Mouse (Mus musculus) heart, postnatal 0 days (tissue): Measurements from ENCODE around the gene Ercc1.

Experiments used
- CTCF ChIP-seq: IDR thresholded peaks from 2 replicates; pipeline ENCODE4 v1.5.1; 2016; ENCODE audit warnings: antibody characterized with exemption, control low read depth, low read depth
- EP300 ChIP-seq: IDR thresholded peaks from 2 replicates; pipeline ENCODE4 v1.6.1; 2016; ENCODE audit warnings: antibody characterized with exemption, low read depth

- TF ChIP-seq EP300: no peak
- TF ChIP-seq CTCF: no peak
Measured at GRCm38 (mm10) chr7:19383708-19384107, 39.1 kb downstream of the Ercc1 start.
